Mouse (Mus musculus): ENCODE measurements around the gene Adk.

Adk gene

GRCm38 (mm10) chr14:21284116-21284515, 231.7 kb downstream of the Adk start:
- in situ Hi-C loops (cut with MboI; ENCODE audit: low pct_unique_long_range_greater_than_20kb in 1 of 2, low sequenced_read_pairs in 2 of 2, unreplicated experiment in 1 of 2): no loop called here

DNA sequence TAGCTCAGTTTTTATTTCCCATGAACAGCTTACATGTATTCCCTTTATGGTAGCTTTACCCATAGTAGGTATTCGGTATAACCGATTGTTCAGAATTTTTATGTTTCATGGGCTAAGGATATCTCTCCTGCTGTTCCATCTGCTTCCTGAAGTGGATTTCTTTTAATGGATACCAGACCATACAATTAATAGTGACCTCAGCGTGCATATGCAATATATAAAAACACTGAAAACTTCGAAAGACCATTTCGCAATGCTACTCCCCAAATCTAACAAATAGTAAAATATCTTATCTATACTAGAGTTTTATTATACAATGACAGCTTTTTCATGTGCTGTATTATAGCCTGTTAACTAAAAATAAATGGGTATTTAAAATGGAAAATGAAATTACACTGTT, 232.5 kb downstream of the Adk start:
- in situ Hi-C loops (cut with MboI; ENCODE audit: low pct_unique_long_range_greater_than_20kb in 1 of 2, low sequenced_read_pairs in 2 of 2, unreplicated experiment in 1 of 2): no loop called here

DNA sequence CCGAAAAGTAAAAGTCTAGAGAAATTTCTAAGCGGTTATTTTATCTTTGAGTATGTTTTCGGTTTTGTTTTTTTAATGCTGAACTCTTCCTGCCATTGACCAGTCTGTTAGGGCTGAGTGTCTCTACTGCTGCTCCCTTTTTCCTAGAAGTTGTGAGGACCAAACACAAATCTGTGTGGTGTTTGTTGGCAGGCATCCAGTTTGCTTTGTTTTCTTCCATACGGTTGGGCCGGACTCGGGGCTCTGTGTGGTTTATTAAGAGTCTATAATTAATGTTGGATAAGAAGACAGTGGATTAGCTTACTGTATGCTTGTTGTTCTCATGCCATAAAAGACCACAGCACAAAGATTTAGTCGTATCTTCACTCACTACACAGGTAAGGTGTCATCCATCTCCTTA, 233.9 kb downstream of the Adk start:
- in situ Hi-C loops (cut with MboI; ENCODE audit: low pct_unique_long_range_greater_than_20kb in 1 of 2, low sequenced_read_pairs in 2 of 2, unreplicated experiment in 1 of 2): no loop called here

- in situ Hi-C loops (cut with MboI; ENCODE audit: low pct_unique_long_range_greater_than_20kb in 1 of 2, low sequenced_read_pairs in 2 of 2, unreplicated experiment in 1 of 2): no loop called here
Measured at GRCm38 (mm10) chr14:21287726-21288442, 235.5 kb downstream of the Adk start.

- in situ Hi-C loops (cut with MboI; ENCODE audit: low pct_unique_long_range_greater_than_20kb in 1 of 2, low sequenced_read_pairs in 2 of 2, unreplicated experiment in 1 of 2): no loop called here
Measured at GRCm38 (mm10) chr14:21299743-21300142, 247.4 kb downstream of the Adk start.

- in situ Hi-C loops (cut with MboI; ENCODE audit: low pct_unique_long_range_greater_than_20kb in 1 of 2, low sequenced_read_pairs in 2 of 2, unreplicated experiment in 1 of 2): no loop called here
Measured at GRCm38 (mm10) chr14:21304815-21305214, 252.4 kb downstream of the Adk start.

- in situ Hi-C loops (cut with MboI; ENCODE audit: low pct_unique_long_range_greater_than_20kb in 1 of 2, low sequenced_read_pairs in 2 of 2, unreplicated experiment in 1 of 2): no loop called here
Measured at GRCm38 (mm10) chr14:21308349-21308936, 256.1 kb downstream of the Adk start.

- in situ Hi-C loops (cut with MboI; ENCODE audit: low pct_unique_long_range_greater_than_20kb in 1 of 2, low sequenced_read_pairs in 2 of 2, unreplicated experiment in 1 of 2): no loop called here
Measured at GRCm38 (mm10) chr14:21310530-21310929, 258.2 kb downstream of the Adk start.

GRCm38 (mm10) chr14:21313561-21314342, 261.4 kb downstream of the Adk start:
- in situ Hi-C loops (cut with MboI; ENCODE audit: low pct_unique_long_range_greater_than_20kb in 1 of 2, low sequenced_read_pairs in 2 of 2, unreplicated experiment in 1 of 2): no loop called here

- in situ Hi-C loops (cut with MboI; ENCODE audit: low pct_unique_long_range_greater_than_20kb in 1 of 2, low sequenced_read_pairs in 2 of 2, unreplicated experiment in 1 of 2): no loop called here
Measured at GRCm38 (mm10) chr14:21314466-21314865, 262.1 kb downstream of the Adk start.

- in situ Hi-C loops (cut with MboI; ENCODE audit: low pct_unique_long_range_greater_than_20kb in 1 of 2, low sequenced_read_pairs in 2 of 2, unreplicated experiment in 1 of 2): no loop called here
Measured at GRCm38 (mm10) chr14:21334826-21335225, 282.5 kb downstream of the Adk start.

DNA sequence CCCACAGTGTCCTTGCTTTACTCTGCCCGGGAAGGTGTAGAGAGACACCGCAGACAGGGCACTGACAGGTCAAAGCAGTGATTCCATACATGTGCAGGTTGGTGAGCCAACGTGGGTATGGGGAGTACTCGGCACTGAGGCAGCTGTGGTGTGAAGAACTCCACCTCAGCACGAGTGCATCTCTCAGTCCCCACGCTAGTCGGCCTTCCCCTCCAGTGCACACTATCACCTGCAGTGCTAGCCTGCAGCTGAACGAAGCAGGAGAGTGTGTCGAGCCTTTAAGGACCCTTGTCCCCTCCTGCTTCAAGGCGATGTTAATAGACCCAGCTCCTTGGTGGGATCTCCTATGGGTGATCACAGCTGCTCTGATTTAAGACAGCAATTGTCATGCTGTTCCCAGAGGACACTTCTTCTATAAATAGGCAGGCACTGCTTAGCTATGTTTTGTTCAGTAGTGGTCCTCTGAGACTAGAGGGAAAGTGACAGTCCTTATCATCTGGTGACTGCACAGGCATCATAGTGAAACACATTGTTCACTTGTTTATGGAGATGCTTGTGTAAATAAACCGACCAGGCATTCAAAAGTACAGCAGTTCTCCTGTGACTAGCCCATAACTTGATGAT, 283.4 kb downstream of the Adk start:
- in situ Hi-C loops (cut with MboI; ENCODE audit: low pct_unique_long_range_greater_than_20kb in 1 of 2, low sequenced_read_pairs in 2 of 2, unreplicated experiment in 1 of 2): no loop called here

GRCm38 (mm10) chr14:21337948-21338347, 285.6 kb downstream of the Adk start:
- in situ Hi-C loops (cut with MboI; ENCODE audit: low pct_unique_long_range_greater_than_20kb in 1 of 2, low sequenced_read_pairs in 2 of 2, unreplicated experiment in 1 of 2): no loop called here

GRCm38 (mm10) chr14:21341195-21341594, 288.8 kb downstream of the Adk start:
- in situ Hi-C loops (cut with MboI; ENCODE audit: low pct_unique_long_range_greater_than_20kb in 1 of 2, low sequenced_read_pairs in 2 of 2, unreplicated experiment in 1 of 2): no loop called here

- in situ Hi-C loops (cut with MboI; ENCODE audit: low pct_unique_long_range_greater_than_20kb in 1 of 2, low sequenced_read_pairs in 2 of 2, unreplicated experiment in 1 of 2): no loop called here
Measured at GRCm38 (mm10) chr14:21342984-21343383, 290.6 kb downstream of the Adk start.

- in situ Hi-C loops (cut with MboI; ENCODE audit: low pct_unique_long_range_greater_than_20kb in 1 of 2, low sequenced_read_pairs in 2 of 2, unreplicated experiment in 1 of 2): no loop called here
Measured at GRCm38 (mm10) chr14:21344896-21345295, 292.5 kb downstream of the Adk start.

DNA sequence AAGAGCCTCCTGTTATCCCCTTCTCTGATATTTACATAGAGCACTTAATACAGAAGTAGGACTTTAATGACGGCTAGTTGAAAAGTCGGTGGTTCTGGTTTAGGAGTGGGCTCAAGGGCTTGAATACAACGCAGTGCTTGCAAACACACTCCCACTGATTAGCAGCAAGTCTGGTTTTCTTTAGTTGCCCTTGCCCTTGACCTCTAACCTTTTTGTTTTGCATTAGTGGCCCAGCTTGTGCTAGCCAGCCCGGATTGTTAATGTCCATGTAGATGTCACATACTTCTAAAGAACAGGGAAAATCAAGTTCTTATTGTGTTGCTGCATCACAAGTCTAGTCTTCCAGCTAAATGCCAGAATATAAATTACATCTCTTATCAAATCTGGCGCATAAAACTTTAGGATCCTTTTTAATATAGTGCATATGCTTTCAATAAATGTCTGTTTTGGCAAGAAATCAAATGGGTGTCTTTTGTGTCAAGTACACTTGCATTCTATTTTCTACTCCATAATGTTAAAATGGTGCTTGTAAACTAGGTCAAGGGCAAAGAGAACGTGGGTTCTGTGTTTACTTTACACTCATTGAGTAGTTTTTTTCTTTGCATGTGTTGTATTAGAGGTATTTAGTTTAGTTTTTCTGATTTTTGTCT, 296.4 kb downstream of the Adk start:
- in situ Hi-C loops (cut with MboI; ENCODE audit: low pct_unique_long_range_greater_than_20kb in 1 of 2, low sequenced_read_pairs in 2 of 2, unreplicated experiment in 1 of 2): no loop called here

- in situ Hi-C loops (cut with MboI; ENCODE audit: low pct_unique_long_range_greater_than_20kb in 1 of 2, low sequenced_read_pairs in 2 of 2, unreplicated experiment in 1 of 2): no loop called here
Measured at GRCm38 (mm10) chr14:21351646-21352045, 299.3 kb downstream of the Adk start.

DNA sequence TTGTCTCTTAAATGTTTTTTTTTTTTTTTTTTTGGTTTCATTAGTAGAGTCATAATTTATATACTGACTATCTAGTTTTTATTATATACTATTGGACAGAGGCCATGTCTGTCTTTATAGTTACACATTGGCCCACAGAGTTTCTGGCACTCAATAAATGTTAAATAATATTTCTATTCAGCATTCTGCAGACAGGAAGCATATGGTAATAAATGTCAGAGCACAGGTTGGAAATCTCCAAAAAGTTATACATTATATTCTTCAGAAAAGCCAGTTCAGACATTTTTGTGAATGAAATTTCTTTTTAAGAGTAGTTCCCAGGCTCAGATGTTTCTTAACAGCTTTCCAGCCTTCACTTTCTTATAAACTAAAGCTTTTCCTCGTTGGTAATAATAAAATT, 303.9 kb downstream of the Adk start:
- in situ Hi-C loops (cut with MboI; ENCODE audit: low pct_unique_long_range_greater_than_20kb in 1 of 2, low sequenced_read_pairs in 2 of 2, unreplicated experiment in 1 of 2): no loop called here

Data from mouse embryonic stem cell (cell line).